Mouse (Mus musculus) forebrain, embryonic 14.5 days (tissue): ENCODE measurements at regions not wholly inside any gene's neighbourhood (a gene's known extent, or its start where the extent isn't known, plus 50 kb on each side); places are given as distances from the start of the nearest gene placed in this dataset.

Experiments used
- ATAC-seq: fragments of 200-750 bp; cut with Nextera tagmentation; 2 replicates; pipeline ENCODE4 v1.8.0; 2017; ENCODE audit warnings: mild to moderate bottlenecking, moderate library complexity
- DNase-seq: peaks from one replicate; pipeline ENCODE4 v3.0.0-alpha.2; 2015; ENCODE audit warnings: low spot score
- H3K27ac ChIP-seq: fragments of 300-500 bp; sonication (generic); 2 replicates; pipeline ENCODE4 v1.5.1; 2014; ENCODE audit warnings: low read depth, mild to moderate bottlenecking, control low read depth, low read length, moderate library complexity
- H3K27me3 ChIP-seq: fragments of 300-500 bp; sonication (generic); replicated peaks from 2 replicates; pipeline ENCODE4 v1.6.1; 2014; ENCODE audit warnings: low read length, control low read depth, mixed read lengths; ENCODE audit not compliant: control insufficient read depth, insufficient read depth
- H3K36me3 ChIP-seq: fragments of 300-500 bp; sonication (generic); 2 replicates; pipeline ENCODE4 v1.6.1; 2014; ENCODE audit warnings: low read length, control low read depth; ENCODE audit not compliant: control insufficient read depth, insufficient read depth
- H3K4me1 ChIP-seq: fragments of 300-500 bp; sonication (generic); 2 replicates; pipeline ENCODE4 v1.6.1; 2014; ENCODE audit warnings: antibody characterized with exemption, low read length, control low read depth; ENCODE audit not compliant: control insufficient read depth, insufficient read depth
- H3K4me2 ChIP-seq: fragments of 300-500 bp; sonication (generic); 2 replicates; pipeline ENCODE4 v1.6.1; 2014; ENCODE audit warnings: mild to moderate bottlenecking, control low read depth, low read length
- H3K4me3 ChIP-seq: fragments of 300-500 bp; sonication (generic); 2 replicates; pipeline ENCODE4 v1.5.1; 2014; ENCODE audit warnings: low read depth, low read length, control low read depth
- H3K9ac ChIP-seq: fragments of 300-500 bp; sonication (generic); 2 replicates; pipeline ENCODE4 v1.6.1; 2014; ENCODE audit warnings: mild to moderate bottlenecking, low read length, control low read depth, moderate library complexity
- H3K9me3 ChIP-seq: fragments of 300-500 bp; sonication (generic); replicated peaks from 2 replicates; pipeline ENCODE4 v1.6.1; 2016; ENCODE audit warnings: low read length, control low read depth, mixed read lengths; ENCODE audit not compliant: control insufficient read depth
- WGBS: fragments of 180-500 bp; shearing (Covaris S2); extraction: QIAGEN DNeasy Blood & Tissue Kit; methylation state at CpG from one replicate; pipeline ENCODE4 v1.1.7; 2014; 5-methylcytosine and 5-hydroxymethylcytosine counted together

DNA sequence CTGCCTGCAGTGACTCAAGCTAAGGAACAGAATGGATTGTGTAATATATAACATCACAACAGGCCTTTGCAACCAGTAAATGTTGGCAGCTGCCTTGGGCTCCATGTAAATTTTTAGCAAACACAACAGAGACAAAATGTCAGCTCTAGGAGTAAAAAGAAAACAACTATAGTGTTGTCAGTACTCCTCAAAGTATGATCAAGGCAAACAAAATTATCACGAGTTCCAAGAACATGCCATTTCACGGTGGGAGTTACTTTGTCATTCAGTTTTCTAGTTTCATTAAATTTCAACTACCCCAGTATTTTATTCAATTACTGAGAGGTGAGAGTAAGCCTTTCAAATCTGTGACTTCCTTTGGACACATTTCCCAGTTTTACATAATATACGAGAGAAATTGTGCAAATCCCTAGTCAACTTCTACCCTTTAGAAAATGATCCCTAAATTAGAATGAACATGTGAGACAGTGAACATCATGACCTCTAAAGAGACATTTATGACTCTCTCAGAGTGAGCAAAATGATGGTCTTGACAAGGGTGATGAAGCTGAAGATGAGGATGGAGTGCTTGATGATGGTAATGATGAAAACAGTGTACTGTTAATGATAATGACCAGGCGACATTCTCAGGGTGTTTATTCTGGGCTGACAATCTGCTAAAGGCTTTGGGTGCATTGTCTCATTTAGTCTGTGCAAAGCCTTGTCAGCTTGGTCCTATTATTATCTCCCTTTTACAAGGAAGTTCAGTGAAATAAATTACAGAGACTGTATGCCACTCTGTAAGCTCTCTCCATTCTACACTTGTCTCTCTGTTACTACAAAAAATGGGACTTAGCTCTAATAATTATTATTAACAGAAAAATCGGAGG is 209.7 kb upstream of the Etaa1 start:
- DNase-seq (peak; percentile 45), ATAC-seq (peak; percentile 80)
- Histone ChIP-seq H3K4me2 (no peak overlapping the region), H3K9ac (no peak overlapping the region), H3K4me1 (peaks cover 9% of the 10 kb centered on the region; the same call in 1 of the 2 replicates), H3K27ac (no peak overlapping the region), H3K4me3 (no peak overlapping the region), H3K27me3 (0 out of 2 replicates have a peak, but pooled peaks cover under 1% of the 10 kb centered on the region), H3K9me3 (no peaks in the 10 kb centered on the region), H3K36me3 (no peaks in the 10 kb centered on the region)
- WGBS: 32% methylated on average over 5 of the region's 5 CpGs

DNA sequence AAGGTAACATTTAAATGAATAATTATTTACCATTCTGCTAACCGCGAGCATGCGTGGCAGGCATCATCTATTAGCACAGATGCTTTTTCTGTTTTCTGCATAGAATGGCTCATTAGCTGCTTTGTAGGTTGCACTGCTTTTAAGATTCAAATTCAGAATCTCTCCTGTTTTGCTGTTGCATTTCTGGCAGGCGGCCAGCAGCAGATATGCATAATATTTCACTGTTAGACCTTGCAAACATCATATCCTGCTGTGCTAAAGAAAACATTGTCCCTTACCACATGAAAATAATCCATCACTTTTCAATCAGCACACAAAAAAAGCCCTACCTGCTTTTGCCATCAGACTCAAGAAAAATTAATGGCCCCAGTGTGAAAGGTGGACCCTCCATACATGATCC is 202.8 kb upstream of the Etaa1 start:
- Histone ChIP-seq H3K9ac (no peak overlapping the region), H3K27me3 (no peaks in the 10 kb centered on the region), H3K36me3 (no peaks in the 10 kb centered on the region), H3K4me2 (no peak overlapping the region), H3K4me1 (no peaks in the 10 kb centered on the region; the same call in 1 of the 2 replicates), H3K27ac (no peak overlapping the region), H3K4me3 (no peak overlapping the region), H3K9me3 (no peaks in the 10 kb centered on the region)
- ATAC-seq (peak; percentile 44; the same call in 1 of the 2 replicates), DNase-seq (peak; percentile 53)
- WGBS: 40% methylated on average over 4 of the region's 4 CpGs

DNA sequence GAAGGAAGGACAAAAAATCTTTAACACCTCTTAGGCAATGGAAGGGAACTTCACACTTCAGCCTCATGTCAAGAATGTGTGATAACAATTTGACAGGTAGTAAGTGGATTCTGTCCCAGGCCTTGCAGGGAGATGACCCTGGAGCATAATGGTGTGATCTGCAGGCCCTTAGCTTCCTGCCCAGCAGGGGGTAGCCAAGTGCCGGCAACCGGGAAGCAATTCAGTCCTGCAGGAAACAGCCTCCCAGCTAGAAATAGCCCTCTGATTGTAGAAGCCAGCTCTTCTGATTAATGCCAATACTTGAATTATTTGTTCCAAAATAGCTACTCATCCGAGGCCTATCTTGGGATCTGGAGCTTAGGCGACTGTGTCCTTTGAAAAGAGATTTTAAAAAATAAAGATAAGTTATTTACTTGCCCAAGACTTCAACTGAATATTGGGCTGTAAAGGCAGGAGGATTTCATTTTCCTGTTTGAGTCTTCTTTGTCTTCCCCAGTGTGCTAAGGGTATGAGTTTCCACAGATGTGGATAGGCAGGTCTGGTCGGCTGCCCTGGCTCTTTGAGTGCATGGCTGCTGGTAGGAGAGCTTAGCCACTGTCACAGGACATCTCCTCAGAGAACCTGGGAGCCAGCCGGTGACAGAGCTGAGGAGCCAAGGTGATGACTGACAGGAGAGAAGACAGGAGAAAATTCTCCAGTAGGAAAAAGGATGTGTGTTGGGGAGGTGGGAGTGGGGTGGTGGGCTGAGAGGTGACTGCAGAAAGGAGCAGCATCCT is 198.3 kb upstream of the Etaa1 start:
- H3K9ac ChIP-seq: no peak overlapping the region
- no peaks in the 10 kb centered on the region for H3K27me3 ChIP-seq
- ATAC-seq: peak; percentile 83
- no peaks in the 10 kb centered on the region for H3K9me3 ChIP-seq
- H3K4me2 ChIP-seq: no peak overlapping the region
- WGBS: 29% methylated on average over 6 of the region's 6 CpGs
- H3K4me1 ChIP-seq: no peaks in the 10 kb centered on the region; the same call in 1 of the 2 replicates
- peak; percentile 73 for DNase-seq
- H3K36me3 ChIP-seq: no peaks in the 10 kb centered on the region
- no peak overlapping the region for H3K4me3 ChIP-seq
- H3K27ac ChIP-seq: no peak overlapping the region

DNA sequence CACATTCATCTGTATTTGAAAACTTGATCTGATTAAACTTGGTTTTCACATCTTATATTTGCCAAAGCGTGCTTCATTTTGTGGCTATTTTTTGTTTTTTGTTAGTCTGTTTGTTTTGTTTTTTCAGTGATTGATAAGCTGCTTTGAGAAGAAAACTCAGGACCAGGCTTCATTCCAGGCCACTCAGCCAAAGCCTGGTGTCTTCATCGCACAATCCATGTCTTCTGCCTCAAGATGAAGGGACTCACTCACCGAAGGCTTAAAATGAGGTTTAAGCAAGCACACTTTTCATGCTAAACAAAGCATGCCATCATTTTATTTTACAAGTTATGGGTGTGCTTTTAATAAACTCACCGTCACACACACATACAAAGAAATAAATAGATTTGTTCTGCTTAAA is 197.7 kb upstream of the Etaa1 start:
- no peak overlapping the region for H3K27ac ChIP-seq
- DNase-seq (no peak), ATAC-seq (no peak)
- no peaks in the 10 kb centered on the region for H3K27me3 ChIP-seq
- H3K4me2 ChIP-seq: no peak overlapping the region
- H3K4me1 ChIP-seq: no peaks in the 10 kb centered on the region; the same call in 1 of the 2 replicates
- no peaks in the 10 kb centered on the region for H3K36me3 ChIP-seq
- no peak overlapping the region for H3K9ac ChIP-seq
- 79% methylated on average over 4 of the region's 4 CpGs for WGBS
- H3K9me3 ChIP-seq: no peaks in the 10 kb centered on the region
- H3K4me3 ChIP-seq: no peak overlapping the region

DNA sequence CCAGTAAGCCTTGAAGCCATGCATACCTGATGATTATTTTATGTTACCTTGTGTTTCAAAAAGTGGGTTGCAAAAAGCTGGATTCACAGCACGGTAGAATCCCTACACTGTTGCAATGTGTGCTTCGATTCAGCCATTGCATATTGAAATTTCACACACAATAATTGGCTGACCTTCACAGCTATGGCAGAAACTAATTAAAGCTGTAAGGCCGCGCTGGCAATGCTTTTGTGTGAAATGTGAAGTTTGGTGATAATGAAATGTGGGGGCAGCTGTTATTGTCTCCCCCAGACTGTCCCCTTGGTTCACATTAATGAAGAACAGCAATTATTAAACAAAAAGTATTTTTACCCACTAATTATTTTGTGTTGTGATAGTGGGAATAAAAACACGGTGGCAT is 173.8 kb upstream of the Etaa1 start:
- no peak overlapping the region for H3K4me3 ChIP-seq
- H3K27ac ChIP-seq: no peak overlapping the region
- no peak overlapping the region for H3K4me2 ChIP-seq
- DNase-seq: peak; percentile 30
- ATAC-seq: peak; percentile 37; the same call in 1 of the 2 replicates
- WGBS: 35% methylated on average over 5 of the region's 5 CpGs
- H3K9ac ChIP-seq: no peak overlapping the region
- H3K36me3 ChIP-seq: no peaks in the 10 kb centered on the region
- no peaks in the 10 kb centered on the region for H3K4me1 ChIP-seq
- no peaks in the 10 kb centered on the region for H3K27me3 ChIP-seq
- H3K9me3 ChIP-seq: no peaks in the 10 kb centered on the region

DNA sequence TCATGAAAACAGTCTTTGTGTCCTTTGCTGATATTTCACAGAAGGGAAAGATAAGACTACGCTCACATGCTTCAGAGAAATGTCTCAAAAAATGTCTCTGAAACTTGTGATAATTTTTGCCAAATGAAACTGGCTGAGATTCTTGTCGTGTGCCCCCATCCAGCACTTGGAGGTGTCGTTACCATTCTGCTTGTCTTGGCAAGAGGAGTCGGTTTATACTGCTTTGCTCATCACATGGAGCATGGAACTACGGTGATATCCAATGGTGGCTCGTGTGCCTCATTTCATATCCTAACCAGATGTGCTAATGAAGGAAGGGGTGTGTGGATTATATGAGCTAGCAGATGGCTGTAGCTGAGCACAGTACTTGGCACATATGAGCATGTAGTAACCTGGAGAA is 169.4 kb upstream of the Etaa1 start:
- no peaks in the 10 kb centered on the region for H3K27me3 ChIP-seq
- DNase-seq (peak; percentile 49), ATAC-seq (peak; percentile 50; the same call in 1 of the 2 replicates)
- WGBS: 82% methylated on average over 6 of the region's 6 CpGs
- no peaks in the 10 kb centered on the region for H3K9me3 ChIP-seq
- H3K4me1 ChIP-seq: no peaks in the 10 kb centered on the region
- H3K4me2 ChIP-seq: no peak overlapping the region
- H3K36me3 ChIP-seq: no peaks in the 10 kb centered on the region
- no peak overlapping the region for H3K27ac ChIP-seq
- no peak overlapping the region for H3K9ac ChIP-seq
- H3K4me3 ChIP-seq: no peak overlapping the region

DNA sequence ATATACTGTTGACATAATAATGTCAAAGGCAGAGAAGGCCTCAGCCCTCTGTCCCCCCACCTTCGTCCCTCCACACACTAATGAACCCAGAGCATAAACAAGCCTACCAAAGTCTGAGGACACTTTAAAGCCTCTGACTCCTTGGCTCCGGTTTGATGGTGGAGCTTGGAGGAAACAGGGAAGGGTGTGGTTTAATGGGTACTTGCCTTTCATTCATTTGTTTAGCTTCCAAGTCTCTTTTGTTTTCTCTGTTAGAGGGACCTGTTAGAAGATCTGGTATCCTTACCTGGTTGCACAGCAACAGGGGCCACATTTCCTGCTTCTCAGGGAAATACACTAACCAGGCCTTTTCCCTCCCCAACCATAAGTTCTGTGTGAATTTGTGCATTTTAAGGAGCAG is 168.9 kb upstream of the Etaa1 start:
- Histone ChIP-seq H3K27me3 (no peaks in the 10 kb centered on the region), H3K36me3 (no peaks in the 10 kb centered on the region), H3K4me3 (no peak overlapping the region), H3K4me1 (no peaks in the 10 kb centered on the region), H3K9ac (no peak overlapping the region), H3K4me2 (no peak overlapping the region), H3K9me3 (no peaks in the 10 kb centered on the region), H3K27ac (no peak overlapping the region)
- ATAC-seq: no peak
- 67% methylated on average over 2 of the region's 2 CpGs for WGBS
- no peak for DNase-seq

DNA sequence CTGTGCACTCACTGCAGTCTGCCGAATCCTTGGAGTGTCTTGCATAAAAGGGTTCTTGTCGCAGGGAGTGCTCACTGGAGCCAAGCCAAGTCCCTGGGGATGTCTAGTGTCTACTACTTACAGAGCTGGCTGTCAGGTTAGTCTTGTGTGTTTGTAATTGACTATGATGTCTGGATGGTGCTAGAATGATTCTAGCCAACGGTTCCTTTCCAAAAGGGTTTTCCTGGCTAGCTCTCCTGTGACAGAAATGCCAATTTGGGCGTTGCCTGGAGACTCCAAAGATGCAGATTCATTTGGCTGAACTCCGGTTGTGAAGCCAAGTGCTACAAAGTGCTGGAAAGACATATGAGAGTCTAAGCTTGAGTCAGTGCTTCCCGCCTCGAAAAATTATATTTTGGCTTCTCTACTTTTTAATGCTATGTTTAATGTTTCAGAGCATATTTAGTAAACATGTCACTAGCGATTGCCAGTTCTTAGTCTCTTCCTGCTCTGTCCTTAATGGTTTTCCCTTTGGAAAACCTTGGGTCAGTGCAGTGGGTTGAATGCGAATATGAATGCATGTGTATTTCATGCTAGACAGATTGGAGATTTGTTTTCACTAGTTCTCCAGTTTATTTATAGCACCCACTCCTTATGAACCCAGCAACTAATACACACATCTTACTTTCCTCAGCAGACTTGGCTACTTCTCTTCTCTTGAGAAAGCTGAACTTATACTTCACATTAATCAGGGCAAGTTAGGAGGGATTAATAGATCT is 162.2 kb upstream of the Etaa1 start:
- peak; percentile 90 for DNase-seq
- 56% methylated on average over 9 of the region's 9 CpGs for WGBS
- no peaks in the 10 kb centered on the region for H3K27me3 ChIP-seq
- H3K4me3 ChIP-seq: no peak overlapping the region
- H3K27ac ChIP-seq: no peak overlapping the region
- no peak overlapping the region for H3K4me2 ChIP-seq
- no peaks in the 10 kb centered on the region for H3K9me3 ChIP-seq
- ATAC-seq: peak; percentile 96
- no peaks in the 10 kb centered on the region for H3K36me3 ChIP-seq
- H3K9ac ChIP-seq: no peak overlapping the region
- H3K4me1 ChIP-seq: no peaks in the 10 kb centered on the region
